Mouse (Mus musculus) thymus, postnatal 36 days (tissue): ENCODE measurements at regions not wholly inside any gene's neighbourhood (a gene's known extent, or its start where the extent isn't known, plus 50 kb on each side); places are given as distances from the start of the nearest gene placed in this dataset.

Source experiments
- DNase-seq, 2 experiments: peaks; one replicate each; pipeline ENCODE4 v3.0.0; 2022; ENCODE audit warnings: mixed read lengths in 2 of 2

DNA sequence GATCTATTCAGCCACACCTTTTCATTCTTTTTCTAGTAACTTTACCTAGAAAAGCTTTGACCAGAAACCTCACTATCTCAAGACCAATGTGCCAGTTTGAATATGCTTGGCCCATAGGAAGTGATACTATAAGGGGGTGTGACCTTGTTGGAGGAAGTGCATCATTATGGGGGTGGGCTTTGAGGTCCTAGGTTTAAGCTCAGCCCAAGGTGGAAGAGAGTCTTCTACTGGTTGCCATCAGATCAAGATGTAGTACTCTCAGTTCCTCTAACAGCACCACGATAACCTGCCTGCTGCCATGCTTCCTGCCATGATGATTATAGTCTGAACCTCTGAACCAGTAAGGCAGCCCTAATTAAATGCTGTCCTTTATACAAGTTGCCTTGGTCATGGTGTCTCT is 105.0 kb upstream of the Cited2 start:
- DNase-seq, result no peak

DNA sequence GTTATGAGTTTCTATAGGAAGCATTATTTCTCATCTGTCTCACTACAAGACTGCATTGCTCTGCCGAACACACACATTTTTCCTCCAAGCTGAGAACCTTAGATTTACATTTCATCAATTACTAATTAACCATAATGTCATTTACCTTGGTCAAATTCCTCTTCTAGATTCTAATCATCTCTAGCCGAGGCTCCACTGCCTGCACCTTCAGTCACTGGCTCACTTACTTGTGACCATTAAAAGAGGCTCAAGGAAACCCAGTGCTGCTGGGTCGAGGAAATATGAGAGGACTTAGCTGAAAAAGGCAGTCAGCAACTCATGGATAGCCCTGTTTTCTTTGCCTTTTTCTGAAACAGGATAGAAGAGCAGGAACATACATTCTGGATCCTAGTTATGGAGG is 103.4 kb upstream of the Cited2 start:
- DNase-seq, result no peak

DNA sequence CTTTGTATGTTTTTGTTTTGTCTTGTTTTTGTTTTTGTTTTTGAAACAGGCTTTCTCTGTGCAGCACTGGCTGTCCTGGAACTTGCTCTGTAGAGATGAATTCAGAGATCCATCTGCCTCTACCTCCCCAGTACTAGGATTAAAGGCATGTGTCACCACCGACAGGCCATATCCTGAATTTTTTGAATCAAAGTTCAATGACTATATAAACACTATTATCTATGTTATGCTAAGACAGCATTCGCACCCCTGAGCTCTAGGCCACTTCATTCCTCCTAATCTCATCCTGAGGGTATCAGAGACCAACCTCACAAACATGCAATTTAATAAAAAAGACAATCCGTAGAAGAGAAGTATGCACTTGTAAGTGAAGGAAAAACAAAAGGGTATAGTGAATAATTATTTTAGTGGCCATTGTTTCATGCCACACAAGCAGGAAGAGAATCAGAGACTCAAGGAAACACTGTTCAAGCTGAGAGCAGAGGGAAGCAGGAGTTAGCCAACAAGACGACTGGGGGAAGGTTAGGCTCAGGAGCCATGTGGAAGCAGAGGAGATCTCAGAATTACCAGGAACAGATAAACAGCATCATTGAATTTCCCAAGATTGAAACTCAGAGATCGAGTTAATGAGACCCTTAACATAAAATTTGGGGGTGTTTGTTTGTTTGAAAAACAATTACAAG is 101.2 kb upstream of the Cited2 start:
- no peak for DNase-seq

- no peak for DNase-seq
These were observed 100.2 kb upstream of the Cited2 start for GRCm38 (mm10) chr10:17622802-17623201.

GRCm38 (mm10) chr10:17629709-17630108 is 93.3 kb upstream of the Cited2 start:
- no peak for DNase-seq

- DNase-seq, result no peak
These were observed 92.0 kb upstream of the Cited2 start for GRCm38 (mm10) chr10:17630861-17631581.

DNA sequence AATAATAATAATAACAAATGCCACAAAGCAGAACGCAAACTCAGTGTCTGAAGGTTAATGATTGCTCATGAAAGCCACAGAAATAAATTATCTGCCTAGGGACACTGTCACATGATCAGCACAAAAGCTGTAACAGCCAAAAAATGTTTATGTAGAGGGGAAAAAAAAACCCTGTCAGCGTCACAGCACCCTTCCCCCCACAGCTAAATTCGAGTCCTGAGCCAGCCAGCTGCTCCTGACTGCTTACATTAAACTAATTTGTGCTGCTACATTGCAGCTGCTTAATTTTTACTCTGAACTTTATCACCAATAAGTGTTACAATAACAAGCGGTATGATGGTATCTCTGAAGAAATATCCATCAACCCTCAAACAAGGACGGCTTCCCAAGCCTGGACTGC is 91.2 kb upstream of the Cited2 start:
- DNase-seq, result no peak

GRCm38 (mm10) chr10:17632959-17633674 is 89.9 kb upstream of the Cited2 start:
- DNase-seq, result no peak

DNA sequence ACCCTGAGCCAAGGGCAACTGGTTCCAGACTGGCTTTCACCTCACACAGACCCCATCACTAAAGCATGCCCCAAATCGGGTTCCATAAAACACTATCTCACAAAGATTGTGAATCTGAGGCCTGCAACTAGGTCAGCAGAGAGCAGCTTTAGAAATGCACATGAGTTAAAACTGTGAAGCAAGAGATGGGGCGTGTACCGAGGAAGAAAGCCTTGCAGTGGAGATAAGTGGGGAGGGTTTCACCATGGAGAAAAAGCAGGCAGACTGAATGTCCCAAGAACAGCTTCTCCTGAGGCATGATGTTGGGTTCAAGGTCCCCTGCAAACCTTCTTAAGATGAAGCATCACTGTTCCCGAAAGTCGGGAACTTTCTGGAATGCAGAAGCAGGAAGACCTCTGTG is 77.7 kb upstream of the Cited2 start:
- DNase-seq, result no peak

GRCm38 (mm10) chr10:17646391-17646790 is 76.6 kb upstream of the Cited2 start:
- no peak for DNase-seq

DNA sequence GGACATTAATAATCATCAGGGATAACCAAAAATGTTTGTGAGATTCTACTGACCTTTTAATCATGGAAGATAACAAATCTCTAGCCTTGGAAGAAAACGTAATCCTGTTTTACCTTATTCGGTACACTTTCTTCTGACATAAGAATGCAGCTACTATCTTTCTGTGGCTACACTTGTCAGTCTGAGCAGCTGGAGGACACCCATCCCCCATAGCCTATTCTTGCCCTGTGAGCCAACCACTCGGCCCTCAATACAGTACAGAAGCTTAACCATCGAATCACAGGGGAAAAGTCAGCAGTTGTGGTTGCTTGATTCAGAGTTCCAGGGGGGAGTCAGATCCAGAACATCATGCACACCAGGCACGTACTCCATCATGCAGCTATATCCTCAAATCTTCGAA is 74.9 kb upstream of the Cited2 start:
- no peak for DNase-seq

- no peak for DNase-seq
These were observed 71.8 kb upstream of the Cited2 start for GRCm38 (mm10) chr10:17650997-17651750.

DNA sequence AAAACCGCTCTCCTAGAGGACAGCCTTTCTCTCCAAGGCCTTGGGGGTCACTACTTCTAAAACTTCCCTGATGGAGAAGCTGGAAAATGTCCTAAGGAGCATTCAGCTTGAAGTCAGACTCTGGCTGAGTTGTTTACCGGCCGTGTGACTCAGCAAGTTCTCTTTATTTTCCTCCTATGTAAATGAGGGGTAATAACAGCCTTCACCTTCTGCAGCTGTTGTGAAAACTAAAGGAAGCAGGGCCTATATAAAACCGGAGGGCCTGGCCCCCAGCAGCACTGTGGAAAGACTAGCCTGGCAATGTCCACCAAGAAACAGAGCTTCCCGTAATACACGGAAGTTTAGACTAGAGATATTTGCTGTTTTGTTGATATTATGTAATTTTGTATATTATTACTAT is 69.7 kb upstream of the Cited2 start:
- no peak for DNase-seq

DNA sequence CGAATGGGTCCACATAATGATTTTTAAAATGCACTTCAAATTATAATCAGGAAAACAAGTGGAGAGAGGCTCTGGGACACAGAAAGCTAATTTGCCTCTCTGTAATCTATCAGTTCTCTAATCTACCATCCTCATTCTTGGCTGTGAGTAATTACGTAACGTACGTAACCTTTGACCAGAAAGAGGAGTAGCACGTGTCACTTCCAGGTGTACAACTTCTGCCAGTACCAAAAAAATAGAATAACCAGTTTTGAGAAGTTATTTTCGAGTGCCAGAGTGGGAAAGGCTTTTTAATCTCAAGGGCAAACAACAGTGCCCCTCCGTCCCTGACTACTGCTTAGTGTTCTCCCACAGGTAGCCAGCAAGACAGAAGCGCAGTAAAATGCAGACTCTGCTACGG is 69.2 kb upstream of the Cited2 start:
- DNase-seq, result no peak

- DNase-seq, result no peak
These were observed 68.6 kb upstream of the Cited2 start for GRCm38 (mm10) chr10:17654308-17654858.

- no peak for DNase-seq
These were observed 67.5 kb upstream of the Cited2 start for GRCm38 (mm10) chr10:17655459-17656051.

- no peak for DNase-seq
These were observed 66.7 kb upstream of the Cited2 start for GRCm38 (mm10) chr10:17656305-17656704.

- DNase-seq, result peak; percentile 14 to 25
These were observed 66.0 kb upstream of the Cited2 start for GRCm38 (mm10) chr10:17656872-17657482.

GRCm38 (mm10) chr10:17659575-17659974 is 63.4 kb upstream of the Cited2 start:
- DNase-seq, result no peak

DNA sequence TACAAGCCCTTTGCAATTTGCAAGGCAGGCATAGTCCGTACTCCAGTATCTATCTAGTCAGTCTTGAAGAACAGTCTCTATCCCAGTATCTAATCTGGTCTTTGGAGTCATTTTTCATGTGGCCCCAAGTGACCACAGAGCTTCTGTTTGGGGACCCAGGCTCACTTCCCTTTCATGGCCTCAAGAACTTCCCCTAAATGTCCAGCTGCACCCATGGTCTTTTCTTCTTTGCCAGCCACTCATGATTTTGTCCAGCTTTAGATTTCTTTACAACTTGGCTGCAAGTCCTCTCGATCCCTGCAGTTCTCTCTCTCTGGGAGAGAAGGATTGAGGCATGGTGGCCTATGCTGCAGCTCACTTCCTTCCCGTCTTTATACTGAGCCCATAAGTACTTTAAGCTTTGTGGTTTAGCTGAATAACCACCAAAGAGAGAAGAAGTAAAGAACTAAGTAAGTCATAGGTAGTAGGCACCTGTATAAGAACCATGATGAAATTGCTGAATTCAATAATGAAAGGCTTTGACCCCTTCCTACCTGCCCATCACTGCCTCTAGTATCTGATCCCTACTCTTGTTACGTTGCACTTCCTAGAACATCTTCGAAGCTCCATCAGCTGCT is 62.1 kb upstream of the Cited2 start:
- no peak for DNase-seq

- DNase-seq, result no peak
These were observed 56.9 kb upstream of the Cited2 start for GRCm38 (mm10) chr10:17666089-17666488.

- no peak for DNase-seq
These were observed 53.6 kb upstream of the Cited2 start for GRCm38 (mm10) chr10:17669401-17669800.
